Comparison of ENCODE assay signal across 13 mouse cellular contexts in genomic region chr6:142908412-142908811, GRCm38 (mm10).
"Had no signal": no experiment of that assay in that cellular context is flagged by ENCODE, and none has a peak within 500 bp of the region (broad histone marks: within the 10 kb centered on the region; RNA-seq: fewer than 3 reads in every experiment).

No protein-coding gene starts in this region.

- H3K4me1 ChIP-seq: kidney, embryonic 15.5 days; limb, embryonic 10.5 days; midbrain, embryonic 12.5 days had no signal

- H3K9ac ChIP-seq: kidney, embryonic 15.5 days; midbrain, embryonic 12.5 days; neural tube, embryonic 13.5 days had no signal

- H3K9me3 ChIP-seq: kidney, embryonic 15.5 days; limb, embryonic 10.5 days; megakaryocyte, embryonic 14.5 days; midbrain, embryonic 12.5 days; neural tube, embryonic 13.5 days had no signal

- H3K36me3 ChIP-seq: kidney, embryonic 15.5 days; limb, embryonic 10.5 days had no signal

- H3K27me3 ChIP-seq: kidney, embryonic 15.5 days; megakaryocyte, embryonic 14.5 days; midbrain, embryonic 12.5 days; neural tube, embryonic 13.5 days had no signal

- H3K4me3 ChIP-seq: kidney, embryonic 15.5 days; limb, embryonic 10.5 days; midbrain, embryonic 12.5 days; neural tube, embryonic 13.5 days had no signal

- H3K4me2 ChIP-seq: kidney, embryonic 15.5 days; midbrain, embryonic 12.5 days; neural tube, embryonic 13.5 days had no signal

- H3K27ac ChIP-seq: kidney, embryonic 15.5 days; limb, embryonic 10.5 days; midbrain, embryonic 12.5 days; neural tube, embryonic 13.5 days had no signal

- ATAC-seq: intestine, embryonic 16.5 days; lung, postnatal 0 days; midbrain, embryonic 16.5 days had no signal

- DNase-seq: kidney, adult 2 months; kidney, postnatal 14 days; lung, adult 2 months; lung, postnatal 36 days; retina, postnatal 1 day had no signal
